Mouse (Mus musculus): ENCODE data around the gene Rbm12. TPM values are rescaled to one million over a fixed set of nuclear protein-coding genes. Genes with fewer than 3 reads are reported as not detected.

Gene Rbm12
- polyA plus RNA-seq, 1 experiment = 9.4 TPM

DNA sequence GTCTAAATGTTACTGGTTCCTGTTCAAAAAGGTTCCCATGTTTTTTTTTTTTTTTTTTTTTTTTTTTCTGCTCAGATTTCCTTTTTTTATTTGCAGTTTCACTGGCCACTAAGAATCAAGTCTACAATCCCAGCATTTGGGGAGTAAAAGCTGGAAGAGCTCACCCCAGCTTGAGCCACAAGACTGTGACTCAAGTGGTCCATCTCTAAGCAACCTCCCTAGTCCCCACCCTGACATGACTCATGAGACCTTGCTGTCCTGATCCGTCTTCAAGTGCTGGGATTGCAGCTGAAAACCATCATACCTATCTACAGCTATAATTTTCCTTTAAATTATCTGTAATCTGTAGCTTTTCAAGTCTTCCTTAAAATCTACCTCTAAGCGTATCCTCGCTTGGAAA, 27.2 kb downstream of the Rbm12 start:
- no peak overlapping the region for H3K4me3 ChIP-seq (ENCODE audit: insufficient read depth, low read length)
- TF ChIP-seq CTCF (IDR thresholded peaks at IDR 0.05; ENCODE audit: extremely low read depth, insufficient read depth, low read length) (no peak), POLR2A (IDR thresholded peaks at IDR 0.05; ENCODE audit: extremely low read depth, insufficient read depth, low read length) (no peak)
- no peak overlapping the region for H3K27ac ChIP-seq (ENCODE audit: insufficient read depth, low read length)
- H3K4me1 ChIP-seq (ENCODE audit: control insufficient read depth, insufficient read depth, low read length) = peaks cover 25% of the 10 kb centered on the region

DNA sequence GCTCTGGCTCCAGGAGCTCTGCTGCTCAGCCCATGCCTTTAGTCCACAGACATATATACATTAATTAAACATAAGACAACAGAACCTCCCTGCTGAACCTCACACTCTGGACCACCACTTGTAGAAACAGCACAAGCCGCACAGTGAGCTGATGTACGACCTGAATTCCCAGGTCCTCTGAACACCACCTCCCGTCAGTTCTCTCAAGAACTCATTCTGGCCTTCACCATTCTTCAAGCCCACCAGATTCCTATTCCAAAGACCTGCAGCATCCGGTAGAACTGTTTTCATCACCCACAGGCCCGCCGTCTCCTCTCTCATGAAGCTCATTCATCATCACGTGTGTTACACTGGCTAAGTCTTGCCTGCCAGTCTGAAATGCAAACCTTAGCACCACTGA, 31.4 kb downstream of the Rbm12 start:
- H3K4me1 ChIP-seq (ENCODE audit: control insufficient read depth, insufficient read depth, low read length) = peaks cover 15% of the 10 kb centered on the region
- TF ChIP-seq POLR2A (IDR thresholded peaks at IDR 0.05; ENCODE audit: extremely low read depth, insufficient read depth, low read length) = no peak
- H3K27ac ChIP-seq (ENCODE audit: insufficient read depth, low read length) = no peak overlapping the region
- H3K4me3 ChIP-seq (ENCODE audit: insufficient read depth, low read length) = no peak overlapping the region

DNA sequence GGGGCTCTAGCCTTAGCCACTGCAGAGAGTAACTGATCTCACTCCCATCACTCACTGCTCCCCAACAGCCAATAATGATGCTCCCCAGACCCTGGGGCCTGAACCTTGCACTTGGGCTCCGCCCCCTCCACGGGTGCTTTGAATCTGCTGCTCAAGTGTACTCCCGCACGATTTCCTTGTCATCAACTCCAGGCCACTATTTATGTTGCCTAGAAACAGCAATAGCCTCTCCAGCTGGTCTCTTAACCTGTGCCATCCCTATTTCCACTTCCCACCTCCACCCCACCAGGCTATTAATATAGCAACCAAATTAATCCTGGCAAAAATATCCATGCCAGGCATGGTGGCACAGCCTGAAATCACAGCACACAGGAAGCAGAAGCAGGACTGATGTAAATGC, 32.1 kb downstream of the Rbm12 start:
- Histone ChIP-seq H3K27ac (ENCODE audit: insufficient read depth, low read length) (no peak overlapping the region), H3K4me3 (ENCODE audit: insufficient read depth, low read length) (no peak overlapping the region), H3K4me1 (ENCODE audit: control insufficient read depth, insufficient read depth, low read length) (peaks cover 14% of the 10 kb centered on the region)
- TF ChIP-seq CTCF (IDR thresholded peaks at IDR 0.05; ENCODE audit: extremely low read depth, insufficient read depth, low read length) (no peak), POLR2A (IDR thresholded peaks at IDR 0.05; ENCODE audit: extremely low read depth, insufficient read depth, low read length) (no peak)

DNA sequence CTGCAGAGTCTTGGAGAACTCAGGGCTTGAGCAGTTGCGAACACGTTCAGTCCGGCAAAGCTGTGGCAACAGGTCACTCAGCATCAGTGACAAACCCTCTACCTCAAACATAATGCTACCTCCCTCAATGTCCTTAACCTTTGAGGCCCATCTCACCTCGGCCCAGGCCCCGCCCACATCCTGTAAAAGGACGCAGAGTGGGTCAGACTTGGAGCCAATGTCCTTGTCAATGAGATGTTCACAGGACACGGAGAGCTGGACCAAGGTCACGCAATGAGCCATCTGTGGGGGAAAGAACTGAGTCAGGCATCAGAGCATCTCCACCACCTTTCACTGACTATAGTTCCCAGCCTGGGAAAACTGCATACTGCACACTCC, 32.6 kb downstream of the Rbm12 start:
- H3K4me1 ChIP-seq (ENCODE audit: control insufficient read depth, insufficient read depth, low read length) = peaks cover 14% of the 10 kb centered on the region
- H3K27ac ChIP-seq (ENCODE audit: insufficient read depth, low read length) = no peak overlapping the region
- no peak for TF ChIP-seq CTCF (IDR thresholded peaks at IDR 0.05; ENCODE audit: extremely low read depth, insufficient read depth, low read length)
- no peak for TF ChIP-seq POLR2A (IDR thresholded peaks at IDR 0.05; ENCODE audit: extremely low read depth, insufficient read depth, low read length)
- no peak overlapping the region for H3K4me3 ChIP-seq (ENCODE audit: insufficient read depth, low read length)

DNA sequence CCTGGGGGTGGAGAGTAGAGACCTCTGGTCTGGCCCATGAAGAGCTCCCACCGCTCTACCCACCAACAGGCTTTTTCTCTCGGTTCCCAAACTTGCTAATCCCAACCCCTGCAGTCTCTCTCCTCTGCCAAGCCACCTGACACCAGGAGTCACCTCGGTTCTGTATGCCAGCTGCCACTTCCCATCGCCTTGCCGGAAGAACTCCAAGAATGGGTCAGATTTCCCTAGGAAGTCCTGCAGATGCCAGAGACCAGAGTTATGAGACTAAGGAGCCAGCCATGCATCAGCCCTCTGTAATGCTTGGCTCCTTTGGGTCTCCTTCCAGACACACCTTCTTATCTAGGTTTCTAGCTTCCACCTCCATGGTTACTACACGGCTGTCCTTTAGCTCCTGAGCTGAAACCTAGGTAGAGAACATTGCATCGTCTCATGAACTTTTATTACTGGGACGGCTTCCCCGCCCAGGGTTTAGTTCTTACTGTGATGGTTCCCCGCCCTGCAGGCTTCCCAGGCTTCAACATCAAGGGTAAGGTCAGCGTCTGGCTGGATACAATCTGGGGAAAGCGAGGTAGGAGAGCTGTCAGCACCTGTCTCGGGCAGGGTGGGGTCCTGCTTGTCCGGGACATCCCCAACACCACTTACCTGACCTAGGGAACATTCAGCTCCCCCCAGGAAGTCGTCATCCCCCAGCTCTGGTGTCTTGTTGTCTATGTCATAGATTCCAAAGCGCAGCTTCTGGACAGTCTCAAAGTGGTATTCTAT, 33.2 kb downstream of the Rbm12 start:
- H3K27ac ChIP-seq (ENCODE audit: insufficient read depth, low read length) = no peak overlapping the region
- peaks cover 14% of the 10 kb centered on the region for H3K4me1 ChIP-seq (ENCODE audit: control insufficient read depth, insufficient read depth, low read length)
- TF ChIP-seq POLR2A (IDR thresholded peaks at IDR 0.05; ENCODE audit: extremely low read depth, insufficient read depth, low read length) (no peak), CTCF (IDR thresholded peaks at IDR 0.05; ENCODE audit: extremely low read depth, insufficient read depth, low read length) (no peak)
- H3K4me3 ChIP-seq (ENCODE audit: insufficient read depth, low read length) = no peak overlapping the region

DNA sequence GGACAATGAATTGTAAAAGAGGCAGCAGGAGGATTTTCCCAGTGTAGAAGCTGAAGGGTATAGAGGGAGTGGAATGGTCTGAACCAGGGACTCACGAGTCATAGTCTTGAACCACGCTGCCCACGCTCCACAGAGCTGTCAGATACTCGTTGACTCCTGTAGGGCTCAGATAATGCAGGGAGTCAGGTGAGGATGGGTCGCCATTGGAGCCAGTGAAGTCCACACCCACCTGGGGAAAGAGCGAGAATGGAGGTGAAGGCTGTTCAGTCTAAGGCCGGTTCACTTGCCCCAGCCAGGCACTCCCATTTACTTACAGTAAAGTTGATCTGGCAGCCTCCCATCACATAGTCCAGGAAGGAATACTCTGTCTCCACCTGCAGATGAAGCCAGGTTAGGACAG, 34.3 kb downstream of the Rbm12 start:
- Histone ChIP-seq H3K4me3 (ENCODE audit: insufficient read depth, low read length) (no peak overlapping the region), H3K27ac (ENCODE audit: insufficient read depth, low read length) (no peak overlapping the region), H3K4me1 (ENCODE audit: control insufficient read depth, insufficient read depth, low read length) (peaks cover 14% of the 10 kb centered on the region)
- TF ChIP-seq POLR2A (IDR thresholded peaks at IDR 0.05; ENCODE audit: extremely low read depth, insufficient read depth, low read length) = no peak
- TF ChIP-seq CTCF (IDR thresholded peaks at IDR 0.05; ENCODE audit: extremely low read depth, insufficient read depth, low read length) = no peak

DNA sequence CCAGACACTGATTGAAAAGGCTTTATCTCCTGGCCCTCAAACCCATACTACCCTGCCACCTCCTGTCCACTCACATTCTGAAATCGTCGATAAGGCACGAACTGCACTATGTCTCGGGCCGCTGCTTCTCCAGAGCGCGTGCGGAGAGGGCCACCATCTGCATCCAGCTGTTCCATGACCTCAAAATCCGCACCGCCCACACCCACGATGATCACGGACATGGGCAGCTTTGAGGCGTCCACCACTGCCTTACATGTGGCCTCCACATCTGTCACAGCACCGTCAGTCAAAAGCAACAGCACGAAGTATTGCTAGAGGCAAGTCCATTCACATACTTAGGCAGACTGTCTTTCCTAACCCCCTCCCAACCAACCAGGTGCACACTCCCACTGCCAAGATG, 38.1 kb downstream of the Rbm12 start:
- Histone ChIP-seq H3K4me1 (ENCODE audit: control insufficient read depth, insufficient read depth, low read length) (no peaks in the 10 kb centered on the region), H3K27ac (ENCODE audit: insufficient read depth, low read length) (no peak overlapping the region), H3K4me3 (ENCODE audit: insufficient read depth, low read length) (no peak overlapping the region)
- TF ChIP-seq POLR2A (IDR thresholded peaks at IDR 0.05; ENCODE audit: extremely low read depth, insufficient read depth, low read length) (no peak), CTCF (IDR thresholded peaks at IDR 0.05; ENCODE audit: extremely low read depth, insufficient read depth, low read length) (no peak)

DNA sequence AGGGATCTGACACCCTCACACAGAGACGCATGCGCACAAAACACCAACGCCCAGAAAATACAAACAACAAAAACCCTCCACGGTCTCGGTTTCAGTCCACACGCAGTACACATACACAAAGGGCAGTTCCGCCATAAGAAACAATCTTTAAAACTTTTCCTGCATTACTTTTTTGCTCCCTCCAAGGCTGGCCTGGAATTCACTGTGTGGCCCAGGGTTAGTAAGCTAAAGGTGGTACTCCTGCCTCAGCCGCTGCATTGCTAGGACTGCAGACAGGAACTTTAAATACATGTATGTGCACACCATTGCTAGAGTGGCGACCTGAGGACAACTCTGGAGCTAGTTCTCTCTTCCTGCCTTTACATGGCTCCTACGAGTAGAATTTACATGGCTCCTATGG, 40.5 kb downstream of the Rbm12 start:
- Histone ChIP-seq H3K27ac (ENCODE audit: insufficient read depth, low read length) (no peak overlapping the region), H3K4me3 (ENCODE audit: insufficient read depth, low read length) (no peak overlapping the region), H3K4me1 (ENCODE audit: control insufficient read depth, insufficient read depth, low read length) (no peaks in the 10 kb centered on the region)
- TF ChIP-seq POLR2A (IDR thresholded peaks at IDR 0.05; ENCODE audit: extremely low read depth, insufficient read depth, low read length) = no peak
- no peak for TF ChIP-seq CTCF (IDR thresholded peaks at IDR 0.05; ENCODE audit: extremely low read depth, insufficient read depth, low read length)

DNA sequence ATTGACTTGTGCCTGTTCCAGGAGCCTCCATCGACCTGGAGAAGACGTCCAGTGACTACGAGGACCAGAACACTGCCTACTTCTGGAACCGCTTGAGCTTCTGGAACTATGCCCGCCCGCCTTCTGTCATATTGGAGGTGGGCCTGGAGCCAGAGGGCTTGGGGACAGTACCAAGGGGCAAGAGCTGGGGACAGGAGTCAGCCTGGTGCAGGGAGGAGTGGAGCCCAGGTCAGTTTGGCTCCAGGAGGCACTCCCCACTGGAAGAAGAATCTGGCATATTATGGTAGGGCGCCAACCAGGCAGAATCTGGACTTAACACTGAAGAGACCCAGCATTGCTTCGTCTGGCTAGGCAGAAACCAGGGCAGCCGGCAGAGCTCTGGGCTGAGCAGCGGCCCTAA, 43.9 kb downstream of the Rbm12 start:
- TF ChIP-seq CTCF (IDR thresholded peaks at IDR 0.05; ENCODE audit: extremely low read depth, insufficient read depth, low read length) = no peak
- no peak for TF ChIP-seq POLR2A (IDR thresholded peaks at IDR 0.05; ENCODE audit: extremely low read depth, insufficient read depth, low read length)

DNA sequence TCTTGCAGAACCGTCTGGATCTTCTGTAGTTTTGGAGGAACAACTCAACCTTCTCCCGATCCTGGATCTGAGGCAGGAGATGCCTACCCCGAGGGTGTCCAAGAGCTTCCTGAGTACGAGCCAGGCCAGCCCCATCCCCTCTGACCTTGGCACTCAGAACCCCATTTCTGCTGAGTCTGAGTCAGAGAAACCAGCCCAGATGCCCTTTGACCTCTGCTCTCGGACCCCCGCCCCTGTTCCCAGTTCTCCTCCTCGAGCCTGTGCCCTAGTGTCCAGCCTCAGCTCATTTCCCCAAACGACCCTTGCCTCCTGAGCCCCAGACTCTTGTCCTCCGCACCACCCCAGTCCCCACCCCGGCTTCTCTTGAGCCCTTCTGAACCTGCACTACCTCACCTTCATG, 45.7 kb downstream of the Rbm12 start:
- H3K4me1 ChIP-seq (ENCODE audit: control insufficient read depth, insufficient read depth, low read length) = no peaks in the 10 kb centered on the region
- no peak for TF ChIP-seq POLR2A (IDR thresholded peaks at IDR 0.05; ENCODE audit: extremely low read depth, insufficient read depth, low read length)
- TF ChIP-seq CTCF (IDR thresholded peaks at IDR 0.05; ENCODE audit: extremely low read depth, insufficient read depth, low read length) = no peak
- peak overlapping the region; percentile 59; the same call in 1 of the 2 replicates for H3K4me3 ChIP-seq (ENCODE audit: insufficient read depth, low read length)
- H3K27ac ChIP-seq (ENCODE audit: insufficient read depth, low read length) = no peak overlapping the region

More for the DNA sequence above, 43.9 kb downstream of the Rbm12 start:
- Histone ChIP-seq H3K4me3 (ENCODE audit: insufficient read depth, low read length) (no peak overlapping the region), H3K4me1 (ENCODE audit: control insufficient read depth, insufficient read depth, low read length) (no peaks in the 10 kb centered on the region), H3K27ac (ENCODE audit: insufficient read depth, low read length) (no peak overlapping the region)

Data from cortical plate, adult 2 months (tissue).